Mouse (Mus musculus) myocyte (in vitro differentiated cells): ENCODE results near the gene Cda. TPM values are rescaled to one million over a fixed set of nuclear protein-coding genes. Genes with fewer than 3 reads are reported as not detected.
A peak's percentile ranks its signal among the peaks of the same experiment; 100 is the strongest.

Experiments
- H3K27me3 ChIP-seq: one replicate; pipeline ENCODE4 v1.6.1; 2011; ENCODE audit not compliant: control insufficient read depth, insufficient read depth, insufficient read length
- H3K36me3 ChIP-seq: one replicate; pipeline ENCODE4 v1.6.1; 2011; ENCODE audit not compliant: control insufficient read depth, insufficient read depth
- H3K4me2 ChIP-seq: one replicate; pipeline ENCODE4 v1.6.1; 2011; ENCODE audit warnings: low read depth, control low read depth
- H3K4me3 ChIP-seq: one replicate; pipeline ENCODE4 v1.5.1; 2011; ENCODE audit warnings: mild to moderate bottlenecking, control low read depth, moderate library complexity
- H3K79me2 ChIP-seq: one replicate; pipeline ENCODE4 v1.6.1; 2011; ENCODE audit not compliant: control insufficient read depth, insufficient read depth
- H3ac ChIP-seq: one replicate; pipeline ENCODE4 v1.6.1; 2011; ENCODE audit not compliant: control insufficient read depth, insufficient read length
- CEBPB ChIP-seq: IDR thresholded peaks from 2 replicates; pipeline ENCODE4 v1.6.1; 2011; ENCODE audit warnings: mild to moderate bottlenecking, moderate library complexity; ENCODE audit not compliant: poor library complexity, insufficient read depth, severe bottlenecking
- E2F4 ChIP-seq: IDR thresholded peaks from one replicate; pipeline ENCODE4 v1.6.1; 2011; ENCODE audit warnings: mild to moderate bottlenecking, control low read depth, moderate library complexity; ENCODE audit not compliant: insufficient read depth
- MAX ChIP-seq: IDR thresholded peaks from one replicate; pipeline ENCODE4 v1.6.1; 2011; ENCODE audit warnings: low read depth, mild to moderate bottlenecking, control low read depth
- MYOD1 ChIP-seq, 3 experiments: IDR thresholded peaks; one replicate each; pipeline ENCODE4 v1.6.1; 2011; ENCODE audit warnings: control low read depth in 2 of 3, low read depth in 2 of 3, mild to moderate bottlenecking in 2 of 3, moderate library complexity in 1 of 3; ENCODE audit not compliant: insufficient read length in 2 of 3, control insufficient read depth in 1 of 3
- MYOG ChIP-seq, 3 experiments: IDR thresholded peaks; one replicate each; pipeline ENCODE4 v1.6.1; 2011; ENCODE audit warnings: control low read depth in 2 of 3, low read depth in 2 of 3, mild to moderate bottlenecking in 2 of 3; ENCODE audit not compliant: insufficient read length in 2 of 3, control insufficient read depth in 1 of 3, insufficient read depth in 1 of 3
- POLR2A ChIP-seq: IDR thresholded peaks from one replicate; pipeline ENCODE4 v1.6.1; 2011; ENCODE audit warnings: low read depth, mild to moderate bottlenecking, control low read depth, moderate library complexity; ENCODE audit not compliant: insufficient read length
- POLR2AphosphoS2 ChIP-seq: IDR thresholded peaks from one replicate; pipeline ENCODE4 v1.6.1; 2011; ENCODE audit warnings: low read depth, control low read depth; ENCODE audit not compliant: insufficient read length
- REST ChIP-seq: IDR thresholded peaks from one replicate; pipeline ENCODE4 v1.6.1; 2011; ENCODE audit warnings: mild to moderate bottlenecking, control low read depth, moderate library complexity; ENCODE audit not compliant: insufficient read depth, insufficient read length
- SRF ChIP-seq: IDR thresholded peaks from one replicate; pipeline ENCODE4 v1.6.1; 2011; ENCODE audit warnings: low read depth; ENCODE audit not compliant: control insufficient read depth, insufficient read length
- TCF12 ChIP-seq: IDR thresholded peaks from one replicate; pipeline ENCODE4 v1.6.1; 2011; ENCODE audit warnings: mild to moderate bottlenecking, control low read depth; ENCODE audit not compliant: poor library complexity, insufficient read depth, severe bottlenecking
- TCF3 ChIP-seq: IDR thresholded peaks from one replicate; pipeline ENCODE4 v1.6.1; 2011; ENCODE audit warnings: low read depth, control low read depth; ENCODE audit not compliant: insufficient read length
- USF1 ChIP-seq: IDR thresholded peaks from one replicate; pipeline ENCODE4 v1.6.1; 2011; ENCODE audit warnings: low read depth, mild to moderate bottlenecking, control low read depth, moderate library complexity
- polyA plus RNA-seq: library from polyadenylated mRNA; unstranded; fragments of >200 nt; fragmentation: generic; extraction: Trizol; gene quantifications from one replicate; pipeline ENCODE4 v1.2.1, GENCODE M21; 2012; ENCODE audit warnings: missing spikeins

Gene Cda
- 6.0 TPM for polyA plus RNA-seq

DNA sequence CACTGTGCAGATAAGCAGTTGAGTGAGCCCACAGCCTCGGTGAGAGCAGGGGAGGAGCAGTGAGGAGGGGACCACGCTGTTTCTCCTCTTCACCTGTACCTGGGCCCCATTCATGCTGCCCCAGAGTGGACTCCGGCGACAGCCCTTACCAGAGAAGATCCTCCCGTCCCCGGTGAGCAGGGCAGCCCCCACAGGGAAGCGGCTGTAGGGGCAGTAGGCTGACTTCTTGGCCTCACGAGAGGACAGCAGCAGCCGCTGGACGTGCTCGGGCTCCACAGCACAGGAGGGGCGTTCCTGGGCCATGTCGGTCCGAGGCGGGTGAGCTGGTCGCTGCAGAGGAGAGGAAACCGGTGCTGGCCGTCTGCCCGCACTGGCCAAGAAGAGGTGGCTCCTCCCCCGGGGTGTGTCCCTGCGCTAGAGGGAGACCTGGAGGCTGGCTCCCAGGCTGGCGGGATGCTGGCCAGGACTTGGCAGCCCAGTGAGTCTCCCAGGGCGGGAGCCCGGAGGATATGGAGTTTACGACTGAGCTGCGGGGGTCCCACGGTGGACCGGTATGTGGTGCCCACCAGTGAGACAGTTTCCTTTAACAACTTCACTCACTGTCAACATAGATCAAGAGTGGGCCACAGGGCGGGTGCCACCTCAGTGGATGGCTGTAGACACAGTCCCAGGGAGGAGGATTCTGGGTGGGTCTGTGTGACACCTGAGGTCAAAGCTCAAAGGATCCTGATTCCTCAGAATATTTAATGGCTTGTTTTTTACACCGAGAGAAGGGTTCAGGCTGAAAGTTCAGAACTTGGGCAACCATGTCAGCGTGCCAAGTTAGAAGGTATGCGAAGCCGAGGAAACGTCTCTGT, at the start of gene Cda:
Gene Cda, minus strand, starts transcription at position 352 of the 857 bp plus-strand sequence.
- Histone ChIP-seq H3K36me3 (no peaks in the 10 kb centered on the region), H3K4me3 (peak within 1 kb of the TSS; percentile 6), H3ac (no peak within 1 kb of the TSS), H3K4me2 (peak within 1 kb of the TSS; percentile 83), H3K79me2 (no peaks in the 10 kb centered on the region), H3K27me3 (no peaks in the 10 kb centered on the region)
- TF ChIP-seq MAX (no peak), POLR2A (no peak), POLR2AphosphoS2 (no peak), E2F4 (no peak), USF1 (no peak), MYOG (IDR thresholded peaks at IDR 0.05; ENCODE audit: control insufficient read depth in 1 of 3, insufficient read depth in 1 of 3, insufficient read length in 2 of 3, low read depth in 2 of 3) (no peak), CEBPB (no peak), TCF12 (no peak), MYOD1 (IDR thresholded peaks at IDR 0.05; ENCODE audit: control insufficient read depth in 1 of 3, insufficient read length in 2 of 3, low read depth in 2 of 3) (no peak), TCF3 (no peak), SRF (no peak), REST (no peak)

DNA sequence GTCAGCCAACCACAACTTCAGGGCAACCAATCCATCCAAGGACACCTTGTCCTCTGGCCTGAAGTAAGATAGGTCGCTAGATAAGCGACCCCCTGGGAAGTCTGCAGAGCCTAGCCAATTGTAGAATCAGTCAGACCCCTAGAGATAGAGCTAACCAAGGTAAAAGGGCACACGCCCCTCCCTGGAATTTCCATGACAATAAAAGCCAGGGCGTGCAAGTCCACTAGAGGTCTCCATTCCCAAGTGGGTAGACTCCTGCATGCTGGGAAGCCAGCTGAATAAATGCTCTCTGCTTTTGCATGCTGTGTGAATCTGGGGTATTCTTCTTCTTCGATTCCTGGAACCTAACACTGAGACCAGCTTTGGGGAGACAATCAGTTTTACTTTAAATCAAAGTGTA, 48.6 kb upstream of the Cda start:
- Histone ChIP-seq H3K36me3 (no peaks in the 10 kb centered on the region), H3K4me2 (no peak overlapping the region), H3K4me3 (no peak overlapping the region), H3ac (no peak overlapping the region), H3K79me2 (no peaks in the 10 kb centered on the region), H3K27me3 (peaks cover 60% of the 10 kb centered on the region)
- TF ChIP-seq USF1 (no peak), E2F4 (no peak), SRF (no peak), MYOD1 (IDR thresholded peaks at IDR 0.05; ENCODE audit: control insufficient read depth in 1 of 3, insufficient read length in 2 of 3, low read depth in 2 of 3) (no peak), MAX (no peak), REST (no peak), MYOG (IDR thresholded peaks at IDR 0.05; ENCODE audit: control insufficient read depth in 1 of 3, insufficient read depth in 1 of 3, insufficient read length in 2 of 3, low read depth in 2 of 3) (no peak), POLR2AphosphoS2 (no peak), TCF3 (no peak), POLR2A (no peak), TCF12 (no peak), CEBPB (no peak)

DNA sequence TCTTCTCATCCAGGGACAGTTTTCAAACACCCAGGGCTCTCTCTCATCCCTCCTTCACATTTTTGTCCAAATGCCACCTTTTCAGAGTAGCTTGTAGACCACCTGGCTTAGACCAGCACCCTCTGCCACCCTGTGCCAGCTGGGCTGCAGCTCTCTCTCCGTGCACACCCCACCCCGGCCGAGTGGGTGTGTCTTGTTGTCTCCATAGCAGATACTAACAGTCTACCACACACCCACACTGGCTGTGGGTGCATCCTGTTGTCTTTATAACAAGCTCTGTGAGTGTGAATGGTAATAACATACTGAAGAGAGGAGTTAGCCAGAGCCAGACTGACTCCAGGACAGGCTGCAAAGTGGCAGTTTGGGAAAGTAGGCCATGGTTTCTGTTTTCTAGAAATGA, 48.2 kb upstream of the Cda start:
- Histone ChIP-seq H3K4me3 (no peak overlapping the region), H3K4me2 (no peak overlapping the region), H3K27me3 (peaks cover 57% of the 10 kb centered on the region), H3K36me3 (no peaks in the 10 kb centered on the region), H3ac (no peak overlapping the region), H3K79me2 (no peaks in the 10 kb centered on the region)
- no peak for TF ChIP-seq SRF
- TF ChIP-seq E2F4: no peak
- TF ChIP-seq MYOD1 (IDR thresholded peaks at IDR 0.05; ENCODE audit: control insufficient read depth in 1 of 3, insufficient read length in 2 of 3, low read depth in 2 of 3): no peak
- no peak for TF ChIP-seq POLR2A
- no peak for TF ChIP-seq TCF3
- TF ChIP-seq POLR2AphosphoS2: no peak
- no peak for TF ChIP-seq MAX
- no peak for TF ChIP-seq REST
- no peak for TF ChIP-seq CEBPB

- no peaks in the 10 kb centered on the region for H3K79me2 ChIP-seq
- H3K27me3 ChIP-seq: peaks cover 48% of the 10 kb centered on the region
- no peak overlapping the region for H3K4me3 ChIP-seq
- no peak overlapping the region for H3ac ChIP-seq
- no peak for TF ChIP-seq MYOD1 (IDR thresholded peaks at IDR 0.05; ENCODE audit: control insufficient read depth in 1 of 3, insufficient read length in 2 of 3, low read depth in 2 of 3)
- H3K4me2 ChIP-seq: no peak overlapping the region
- no peaks in the 10 kb centered on the region for H3K36me3 ChIP-seq
Measured at GRCm38 (mm10) chr4:138414725-138415124, 46.9 kb upstream of the Cda start.

GRCm38 (mm10) chr4:138411504-138412121, 43.8 kb upstream of the Cda start:
- no peak overlapping the region for H3K4me2 ChIP-seq
- no peaks in the 10 kb centered on the region for H3K36me3 ChIP-seq
- peaks cover 29% of the 10 kb centered on the region for H3K27me3 ChIP-seq
- H3ac ChIP-seq: no peak overlapping the region
- no peaks in the 10 kb centered on the region for H3K79me2 ChIP-seq
- TF ChIP-seq TCF3: no peak
- TF ChIP-seq CEBPB: no peak
- TF ChIP-seq SRF: no peak
- TF ChIP-seq REST: no peak
- no peak for TF ChIP-seq MYOG (IDR thresholded peaks at IDR 0.05; ENCODE audit: control insufficient read depth in 1 of 3, insufficient read depth in 1 of 3, insufficient read length in 2 of 3, low read depth in 2 of 3)
- TF ChIP-seq POLR2A: no peak
- no peak for TF ChIP-seq TCF12
- TF ChIP-seq MYOD1 (IDR thresholded peaks at IDR 0.05; ENCODE audit: control insufficient read depth in 1 of 3, insufficient read length in 2 of 3, low read depth in 2 of 3): no peak
- no peak for TF ChIP-seq POLR2AphosphoS2
- TF ChIP-seq USF1: no peak
- no peak for TF ChIP-seq MAX
- no peak for TF ChIP-seq E2F4
- no peak overlapping the region for H3K4me3 ChIP-seq
